Mouse (Mus musculus): Measurements from ENCODE around the gene Sult6b2.

The Sult6b2 gene

DNA sequence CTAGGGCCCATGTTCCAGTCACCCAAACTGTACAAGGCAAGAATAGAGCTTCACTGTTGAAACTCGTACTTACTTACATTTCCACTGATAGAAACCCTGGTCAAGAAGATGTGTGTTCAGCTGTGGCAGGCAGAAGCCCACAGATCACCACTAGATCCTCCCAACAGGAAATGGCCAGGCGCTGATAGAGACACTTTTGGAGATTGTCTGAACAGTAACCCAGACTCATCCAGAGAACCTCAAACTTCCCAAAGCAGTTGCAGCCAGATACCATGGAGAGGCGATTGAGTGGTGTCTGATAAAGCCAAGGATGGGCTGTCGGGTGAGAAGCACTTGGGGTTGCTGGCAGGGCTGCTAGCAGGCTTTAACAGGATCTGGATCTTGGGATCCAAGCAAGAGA lies 27.4 kb downstream of the Sult6b2 start:
- no peak for DNase-seq

DNA sequence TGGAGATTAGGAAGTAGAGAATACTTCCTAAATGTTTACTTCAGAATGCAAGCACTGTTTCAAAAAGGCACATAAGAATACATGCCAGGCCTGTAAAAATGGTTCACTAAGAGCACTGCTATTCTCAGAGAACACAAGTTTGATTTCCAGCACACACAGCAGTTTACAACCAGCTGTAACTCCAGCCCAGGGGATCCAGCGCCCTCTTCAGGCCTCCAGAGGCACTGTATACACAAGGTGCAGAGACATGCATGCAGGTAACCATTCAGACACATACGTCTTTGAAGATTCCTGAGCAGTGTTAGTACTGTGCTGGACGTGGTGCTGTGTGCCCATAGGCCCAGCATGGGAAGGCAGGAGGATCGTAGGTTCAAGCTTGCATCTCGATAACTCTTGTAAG lies 30.7 kb downstream of the Sult6b2 start:
- no peak for DNase-seq

- no peak for DNase-seq
These were observed 32.7 kb downstream of the Sult6b2 start for GRCm38 (mm10) chr6:142771643-142772042.

GRCm38 (mm10) chr6:142769896-142770295 lies 34.4 kb downstream of the Sult6b2 start:
- peak; percentile 63 for DNase-seq

- DNase-seq: no peak
These were observed 37.0 kb downstream of the Sult6b2 start for GRCm38 (mm10) chr6:142767305-142767704.

- no peak for DNase-seq
These were observed 39.4 kb downstream of the Sult6b2 start for GRCm38 (mm10) chr6:142764933-142765332.

DNA sequence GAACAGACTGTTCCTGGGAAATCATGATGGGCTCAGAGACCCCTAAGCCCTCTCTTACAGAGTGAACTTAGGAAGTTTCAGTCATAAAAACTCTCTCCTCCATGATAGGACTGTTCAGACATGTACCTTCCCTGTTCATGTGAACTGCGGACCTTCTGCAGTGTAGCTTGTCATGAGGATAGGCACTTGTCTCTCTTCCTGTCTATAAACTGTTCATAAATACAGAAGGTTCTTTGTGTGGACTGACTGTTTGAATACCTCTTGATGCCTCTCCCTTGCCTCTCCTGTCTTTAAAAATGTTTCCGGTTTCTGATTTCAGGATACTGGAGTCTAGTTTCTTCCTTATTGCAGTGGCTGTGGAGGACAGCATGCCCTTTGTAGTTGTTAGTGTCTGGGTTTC lies 44.7 kb downstream of the Sult6b2 start:
- no peak for DNase-seq

DNA sequence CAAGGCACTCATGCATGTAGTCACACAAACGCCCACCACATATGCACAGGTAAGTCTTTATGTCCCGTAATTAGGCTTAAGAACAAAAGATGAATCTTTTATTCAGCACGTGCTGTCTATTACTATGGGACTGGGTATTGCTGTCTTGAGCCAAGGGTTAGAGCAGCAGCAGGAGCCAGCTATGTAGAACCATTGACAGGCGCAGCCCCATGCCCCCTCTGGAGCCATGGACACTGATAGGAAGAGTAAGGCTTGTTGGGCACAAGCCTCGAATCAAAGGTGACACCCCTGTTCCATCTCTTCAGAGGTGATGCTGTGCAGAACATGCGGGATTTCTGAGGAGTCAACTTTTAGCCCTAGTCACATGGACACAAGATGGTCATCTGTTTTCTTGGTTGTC lies 45.7 kb downstream of the Sult6b2 start:
- DNase-seq: no peak

DNA sequence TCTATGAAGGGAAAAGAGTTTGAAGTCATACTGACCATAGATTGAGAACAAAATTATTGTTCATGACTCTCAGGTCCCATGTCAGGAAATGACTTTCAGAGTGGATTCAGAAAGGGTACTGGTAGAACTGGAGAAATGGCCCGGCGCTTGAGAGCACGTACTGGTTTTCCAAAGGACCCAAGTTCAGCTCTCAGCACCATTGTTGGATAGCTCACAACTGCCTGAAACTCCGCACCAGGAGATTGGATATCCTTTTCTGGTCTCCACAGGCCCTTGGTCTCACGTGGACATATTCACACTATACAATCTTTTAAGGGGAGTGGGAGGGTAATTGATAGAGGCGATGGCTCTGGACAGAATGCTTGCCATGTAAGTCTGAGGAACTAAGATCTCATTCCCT lies 46.3 kb downstream of the Sult6b2 start:
- DNase-seq: no peak

DNA sequence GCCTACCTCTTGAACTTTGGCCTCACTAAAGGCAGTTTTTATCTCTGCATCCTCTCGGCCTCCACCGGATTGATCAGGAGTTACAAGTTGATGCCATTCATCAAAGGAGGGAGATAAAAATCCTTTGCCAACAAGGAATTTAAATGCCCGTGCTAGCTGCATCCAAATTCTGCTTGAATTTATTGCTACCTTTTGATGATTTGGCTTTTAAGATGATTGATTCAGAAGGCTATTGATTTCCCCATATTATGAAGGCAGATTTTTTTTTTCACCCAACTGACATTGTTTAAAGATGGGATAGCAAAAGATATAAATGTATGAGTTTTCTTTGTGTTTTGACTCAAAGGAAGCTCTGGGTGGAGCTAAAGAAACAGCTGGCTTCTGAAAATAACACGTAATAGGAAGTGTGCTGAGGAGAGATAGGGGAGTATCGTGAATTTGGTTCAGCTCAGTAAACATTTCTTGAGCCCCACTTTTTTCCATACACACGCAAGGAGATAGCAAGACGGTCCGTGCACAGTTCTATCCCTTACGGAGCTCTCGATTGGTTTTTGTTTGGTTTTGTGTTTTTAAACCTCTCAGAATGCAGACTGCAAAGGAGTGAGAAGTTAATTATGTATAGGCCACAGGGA lies 46.9 kb downstream of the Sult6b2 start:
- DNase-seq: no peak

- peak; percentile 86 for DNase-seq
These were observed 47.6 kb downstream of the Sult6b2 start, which contains the start of gene Cmas for GRCm38 (mm10) chr6:142756507-142757333. Gene Cmas, plus strand, starts transcription at chr6:142756686.

DNA sequence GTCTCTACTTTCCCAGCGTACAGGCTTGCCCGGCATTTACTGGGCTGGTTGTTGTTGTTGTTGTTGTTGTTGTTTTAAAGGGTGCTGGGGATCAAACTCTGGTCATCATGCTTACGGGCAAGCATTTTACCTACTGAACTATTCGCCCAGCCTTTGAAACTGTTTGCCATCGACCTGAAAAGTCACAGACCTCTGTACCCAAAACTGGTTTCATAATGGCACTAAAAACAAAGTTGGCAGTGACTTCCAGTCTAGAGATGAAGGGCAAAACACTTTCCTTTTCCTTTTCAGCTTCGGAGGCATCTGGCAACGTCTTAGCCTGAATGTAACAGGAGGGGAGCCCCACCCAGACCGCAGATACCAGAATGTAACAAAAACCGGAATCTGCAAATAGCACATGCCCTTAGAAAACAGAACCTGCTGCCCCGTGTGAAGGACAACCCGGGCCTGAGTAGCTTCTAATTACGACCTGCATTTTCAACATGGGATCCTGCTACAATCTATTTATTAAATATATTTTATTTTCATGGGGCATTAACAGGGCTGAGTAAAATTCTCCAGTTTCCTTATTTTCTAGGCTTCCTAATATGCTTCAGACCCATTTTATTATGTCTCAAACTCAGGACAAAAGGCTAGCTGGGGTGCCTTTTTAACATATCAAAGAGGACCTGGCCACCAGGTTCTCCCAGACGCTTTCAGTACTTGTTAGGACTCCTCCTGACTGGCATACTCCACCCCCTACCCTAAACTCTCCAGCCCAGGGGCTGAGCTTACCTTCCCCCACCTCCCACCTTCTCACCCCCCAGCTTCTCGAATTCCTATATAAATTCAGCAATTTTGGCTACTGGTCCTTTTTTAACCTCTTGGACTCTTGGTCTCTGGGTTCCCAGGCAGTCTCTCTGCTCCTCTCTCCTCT lies 51.7 kb downstream of the Sult6b2 start:
- DNase-seq: no peak

GRCm38 (mm10) chr6:142751365-142751764 lies 52.9 kb downstream of the Sult6b2 start:
- DNase-seq: no peak

- no peak for DNase-seq
These were observed 56.1 kb downstream of the Sult6b2 start for GRCm38 (mm10) chr6:142748057-142748708.

GRCm38 (mm10) chr6:142747165-142747564 lies 57.1 kb downstream of the Sult6b2 start:
- DNase-seq: no peak

GRCm38 (mm10) chr6:142746765-142747164 lies 57.5 kb downstream of the Sult6b2 start:
- DNase-seq: no peak

DNA sequence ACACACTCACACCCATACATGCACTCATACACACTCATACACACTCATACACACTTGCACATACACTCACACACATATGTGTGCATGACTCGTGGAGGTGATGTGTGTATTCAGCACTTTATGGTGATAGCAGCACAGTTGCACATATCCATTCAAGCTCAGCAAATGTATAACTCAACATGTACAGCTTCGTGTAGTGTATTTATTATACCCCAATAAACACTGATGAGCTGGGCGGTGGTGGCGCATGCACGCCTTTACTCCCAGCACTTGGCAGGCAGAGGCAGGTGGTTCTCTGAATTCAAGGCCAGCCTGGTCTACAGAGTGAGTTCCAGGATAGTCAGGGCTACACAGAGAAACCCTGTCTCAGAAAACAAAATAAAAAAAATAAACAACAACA lies 58.8 kb downstream of the Sult6b2 start:
- no peak for DNase-seq

DNA sequence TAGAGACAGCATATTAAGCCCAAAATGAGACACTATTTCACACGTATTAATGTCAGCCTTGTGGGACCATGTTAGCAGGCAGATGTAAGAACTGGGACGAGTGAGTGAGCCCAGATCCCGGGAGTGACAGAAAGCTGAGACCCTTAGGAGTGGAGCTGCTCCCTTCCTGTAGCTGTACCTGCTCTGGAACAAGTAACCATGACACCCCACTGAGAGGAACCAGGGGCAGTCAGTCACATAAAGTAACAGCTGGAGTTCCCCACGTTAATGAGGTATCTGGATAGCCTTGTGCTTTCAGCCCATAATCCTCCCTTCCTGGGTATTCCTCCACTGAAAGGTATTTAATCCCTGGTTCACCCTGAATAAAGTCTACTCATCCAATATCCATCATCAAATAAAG lies 61.1 kb downstream of the Sult6b2 start:
- no peak for DNase-seq

DNA sequence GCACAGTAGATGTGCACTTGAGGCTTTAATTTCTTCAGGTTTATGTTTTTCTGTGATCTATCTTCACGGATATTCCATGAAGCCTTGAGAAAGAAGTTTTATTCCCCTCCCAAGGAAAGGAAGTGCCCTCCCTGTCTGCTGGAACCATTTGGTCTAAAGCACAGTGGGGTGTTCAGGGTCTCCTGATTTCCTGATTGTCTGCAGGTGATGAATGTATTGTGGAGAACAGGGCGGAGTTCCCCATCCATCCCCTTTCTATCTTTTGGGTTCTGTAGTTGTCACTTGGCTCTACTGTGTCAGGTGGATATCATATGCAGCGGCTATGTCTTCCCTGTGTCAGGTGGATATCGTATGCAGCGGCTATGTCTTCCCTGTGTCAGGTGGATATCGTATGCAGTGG lies 62.5 kb downstream of the Sult6b2 start:
- no peak for DNase-seq

DNA sequence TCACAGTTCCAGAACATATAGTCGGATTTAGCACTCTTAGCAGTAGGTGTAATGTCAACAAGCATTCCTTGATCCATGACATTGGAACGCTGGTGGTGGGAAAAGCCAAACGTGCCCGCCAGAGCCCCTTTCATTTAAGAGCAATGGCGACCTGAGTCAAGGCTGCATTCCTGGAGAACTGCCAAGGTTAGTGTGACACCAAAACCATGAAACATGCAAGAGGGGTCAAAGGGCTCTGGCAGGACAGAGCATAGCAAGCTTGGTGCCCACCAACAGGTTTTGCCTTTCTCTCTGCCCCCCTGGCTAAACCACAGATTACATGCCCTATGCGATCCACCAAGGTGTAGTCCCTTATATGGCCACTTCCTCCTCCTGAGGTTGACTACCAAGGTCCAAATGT lies 65.7 kb downstream of the Sult6b2 start:
- DNase-seq: no peak

GRCm38 (mm10) chr6:142738225-142738624 lies 66.1 kb downstream of the Sult6b2 start:
- no peak for DNase-seq

DNA sequence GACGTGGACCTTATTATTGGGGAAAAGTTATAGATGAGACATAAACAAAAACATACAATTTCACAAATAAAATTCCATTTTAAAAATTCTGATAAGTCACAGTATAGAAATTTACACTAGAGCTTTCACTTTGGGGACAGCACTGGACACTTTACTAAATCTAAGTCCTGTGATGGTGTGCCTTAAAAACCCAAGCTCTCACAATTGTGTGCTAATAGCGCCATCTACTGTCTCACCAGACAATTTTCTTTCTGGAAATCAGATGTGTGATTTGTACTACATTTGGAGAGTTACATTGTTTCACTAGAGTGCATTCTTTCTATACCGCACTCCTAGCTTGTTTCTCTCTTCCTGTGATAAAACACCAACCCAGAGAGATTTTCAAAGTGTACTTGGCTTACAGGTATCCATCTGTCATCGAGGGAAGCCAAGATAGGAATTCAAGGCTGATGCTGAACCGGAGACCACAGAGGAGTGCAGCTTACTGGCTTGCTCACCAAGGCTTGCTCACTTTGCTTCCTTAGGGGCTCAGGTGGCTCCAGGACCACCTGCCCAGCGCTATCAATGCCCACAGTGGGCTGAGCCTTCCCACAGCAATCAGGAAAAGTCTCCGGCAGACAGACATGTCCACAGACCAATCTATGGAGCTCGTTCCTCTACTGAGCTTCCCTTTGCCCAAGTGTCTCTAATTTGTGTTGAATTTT lies 68.8 kb downstream of the Sult6b2 start:
- no peak for DNase-seq
